Mouse (Mus musculus): ENCODE results near the gene Hoxa4. TPM values are rescaled to one million over a fixed set of nuclear protein-coding genes. Genes with fewer than 3 reads are reported as not detected.
A peak's percentile ranks its signal among the peaks of the same experiment; 100 is the strongest.

Hoxa4 gene
- total RNA-seq (2017), result 0.81 and 1.6 TPM in 2 replicates

GRCm38 (mm10) chr6:52190906-52191810 lies at the start of gene Hoxa4:
Hoxa4 (minus strand) TSS chr6:52191753.
- no peak for ATAC-seq (replicated peaks in 1 of 2; ENCODE audit: insufficient read depth in 1 of 2, low FRiP score in 2 of 2, low TSS enrichment in 1 of 2, low read depth in 1 of 2, poor library complexity in 2 of 2, severe bottlenecking in 2 of 2)

DNA sequence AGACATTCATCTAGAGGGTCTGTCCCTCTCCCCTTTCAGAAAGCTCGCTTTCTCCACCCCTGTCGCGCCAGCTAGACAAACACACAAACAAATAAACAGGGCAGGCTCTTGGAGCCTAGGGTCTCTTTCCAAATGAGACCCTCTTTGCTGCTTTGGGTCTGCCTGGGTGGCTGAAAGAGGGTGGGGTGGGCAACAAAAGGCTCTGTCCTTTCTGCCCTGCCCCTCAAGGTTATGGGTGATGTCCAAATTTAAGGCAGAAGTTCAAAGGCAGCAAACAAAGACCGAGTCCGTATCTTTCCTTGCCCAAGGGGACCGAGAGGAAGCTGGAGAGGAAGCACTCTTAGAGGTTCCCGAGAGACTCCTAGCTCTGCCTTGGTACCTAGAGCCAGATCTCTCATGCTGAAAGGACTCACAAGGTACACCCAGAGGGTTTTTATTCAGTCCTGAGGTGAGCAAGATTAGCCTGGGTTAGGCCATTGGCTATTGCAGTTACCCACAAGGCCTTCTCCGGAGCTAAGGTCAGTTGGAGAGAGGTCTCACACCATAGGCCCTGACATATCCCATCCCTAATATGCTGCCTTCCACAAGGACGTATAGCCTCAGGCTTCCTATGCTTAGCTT lies 49.6 kb upstream of the Hoxa4 start:
- no peak for ATAC-seq (replicated peaks in 1 of 2; ENCODE audit: insufficient read depth in 1 of 2, low FRiP score in 2 of 2, low TSS enrichment in 1 of 2, low read depth in 1 of 2, poor library complexity in 2 of 2, severe bottlenecking in 2 of 2)

DNA sequence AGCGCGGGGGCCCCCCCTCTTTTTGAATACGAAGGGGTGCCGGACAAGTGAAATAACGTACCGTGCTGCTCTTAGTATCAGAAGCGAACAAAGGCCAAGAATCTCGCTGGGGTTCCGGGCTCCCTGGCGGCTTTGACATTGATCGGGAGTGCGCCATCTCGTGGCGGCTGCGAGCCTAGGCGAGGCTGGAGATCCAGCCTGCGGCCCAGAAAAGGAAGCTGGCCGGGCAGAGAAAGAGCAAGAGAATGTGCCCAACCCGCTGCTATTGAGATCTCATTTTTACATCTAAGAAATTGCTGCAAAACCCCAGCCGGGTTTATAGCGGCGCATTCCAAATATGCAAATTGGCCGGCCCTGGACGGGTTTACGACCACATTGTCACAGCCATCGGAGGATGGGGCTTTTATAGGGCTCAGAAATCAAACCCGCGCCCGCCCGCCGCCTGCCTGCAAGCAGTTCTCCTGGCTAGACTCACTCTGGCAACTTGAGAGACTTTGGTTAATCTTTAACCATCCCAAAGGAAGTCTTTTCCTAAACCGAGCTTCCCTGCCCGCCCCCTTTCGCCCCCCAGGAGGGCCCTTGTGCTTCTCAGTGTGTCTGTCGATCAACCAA lies 48.9 kb upstream of the Hoxa4 start, which contains the start of gene Hoxa10:
TSS of gene Hoxa10 (minus strand) at position 466 of the 612 bp plus-strand sequence.
- peak; percentile 84 to 93 for ATAC-seq (replicated peaks in 1 of 2; ENCODE audit: insufficient read depth in 1 of 2, low FRiP score in 2 of 2, low TSS enrichment in 1 of 2, low read depth in 1 of 2, poor library complexity in 2 of 2, severe bottlenecking in 2 of 2)

- no peak for ATAC-seq (replicated peaks in 1 of 2; ENCODE audit: insufficient read depth in 1 of 2, low FRiP score in 2 of 2, low TSS enrichment in 1 of 2, low read depth in 1 of 2, poor library complexity in 2 of 2, severe bottlenecking in 2 of 2)
Measured at GRCm38 (mm10) chr6:52239625-52240388, 48.3 kb upstream of the Hoxa4 start.

DNA sequence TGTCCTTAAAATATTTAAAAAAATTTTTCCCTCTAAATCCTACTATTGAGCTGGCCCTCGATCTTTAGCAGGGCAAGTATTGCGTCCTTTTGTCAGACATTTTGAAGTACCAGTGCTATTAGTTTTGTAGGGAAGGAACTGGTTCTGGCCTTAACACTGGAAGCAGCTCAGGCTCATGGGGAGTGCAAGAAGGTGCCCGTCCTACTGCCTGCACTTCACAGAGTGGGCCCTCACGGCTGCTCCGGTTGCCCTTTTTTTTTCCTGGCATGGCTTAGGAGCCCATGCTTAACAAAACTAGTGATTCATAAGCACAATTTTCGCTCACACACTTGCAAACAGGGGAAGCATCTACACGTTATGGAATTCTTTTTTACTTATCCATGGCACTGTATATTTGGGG lies 47.4 kb upstream of the Hoxa4 start:
- no peak for ATAC-seq (replicated peaks in 1 of 2; ENCODE audit: insufficient read depth in 1 of 2, low FRiP score in 2 of 2, low TSS enrichment in 1 of 2, low read depth in 1 of 2, poor library complexity in 2 of 2, severe bottlenecking in 2 of 2)

- ATAC-seq (replicated peaks in 1 of 2; ENCODE audit: insufficient read depth in 1 of 2, low FRiP score in 2 of 2, low TSS enrichment in 1 of 2, low read depth in 1 of 2, poor library complexity in 2 of 2, severe bottlenecking in 2 of 2), result no peak
Measured at GRCm38 (mm10) chr6:52238155-52238545, 46.6 kb upstream of the Hoxa4 start.

- ATAC-seq (replicated peaks in 1 of 2; ENCODE audit: insufficient read depth in 1 of 2, low FRiP score in 2 of 2, low TSS enrichment in 1 of 2, low read depth in 1 of 2, poor library complexity in 2 of 2, severe bottlenecking in 2 of 2), result no peak
Measured at GRCm38 (mm10) chr6:52237346-52238154, 46.0 kb upstream of the Hoxa4 start.

DNA sequence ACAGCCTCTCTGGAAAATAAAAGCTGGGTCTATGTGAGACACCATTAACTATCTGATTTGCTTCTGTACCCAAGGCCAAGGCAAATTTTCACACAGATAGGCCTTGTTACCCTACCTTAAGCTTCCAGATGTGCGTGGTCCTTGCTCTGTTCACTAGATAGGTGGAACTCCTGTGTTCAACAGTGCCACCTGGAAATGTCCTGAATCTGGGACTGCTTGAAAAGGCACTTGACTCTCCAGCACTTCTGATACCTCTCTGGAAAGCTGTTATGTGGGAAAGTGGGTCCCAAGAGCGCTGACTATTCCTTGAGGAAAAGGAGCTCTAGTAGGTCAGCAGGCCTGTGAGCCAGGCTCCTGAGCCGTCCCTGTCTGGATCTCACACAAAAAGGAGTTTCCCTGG lies 45.3 kb upstream of the Hoxa4 start:
- no peak for ATAC-seq (replicated peaks in 1 of 2; ENCODE audit: insufficient read depth in 1 of 2, low FRiP score in 2 of 2, low TSS enrichment in 1 of 2, low read depth in 1 of 2, poor library complexity in 2 of 2, severe bottlenecking in 2 of 2)

DNA sequence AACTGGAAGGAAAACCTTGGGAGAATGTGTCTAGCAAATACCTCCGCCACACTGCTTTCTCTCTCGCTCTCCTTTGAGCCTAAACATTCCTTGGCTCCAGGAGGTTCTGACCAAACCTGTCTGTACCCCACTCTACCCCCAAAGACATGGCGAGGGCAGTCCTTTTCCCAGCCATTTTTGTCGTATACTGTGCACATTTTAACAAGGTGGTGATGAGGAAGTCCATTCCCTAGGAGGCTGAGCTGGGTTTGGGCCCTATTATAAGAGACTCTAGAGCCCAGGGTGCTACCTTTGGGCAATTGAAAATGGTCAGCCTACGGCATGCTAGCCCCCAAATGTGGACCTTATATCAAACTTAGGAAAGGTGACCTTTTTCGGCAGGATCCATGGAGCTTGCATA lies 44.3 kb upstream of the Hoxa4 start:
- no peak for ATAC-seq (replicated peaks in 1 of 2; ENCODE audit: insufficient read depth in 1 of 2, low FRiP score in 2 of 2, low TSS enrichment in 1 of 2, low read depth in 1 of 2, poor library complexity in 2 of 2, severe bottlenecking in 2 of 2)

- no peak for ATAC-seq (replicated peaks in 1 of 2; ENCODE audit: insufficient read depth in 1 of 2, low FRiP score in 2 of 2, low TSS enrichment in 1 of 2, low read depth in 1 of 2, poor library complexity in 2 of 2, severe bottlenecking in 2 of 2)
Measured at GRCm38 (mm10) chr6:52235267-52235666, 43.7 kb upstream of the Hoxa4 start.

DNA sequence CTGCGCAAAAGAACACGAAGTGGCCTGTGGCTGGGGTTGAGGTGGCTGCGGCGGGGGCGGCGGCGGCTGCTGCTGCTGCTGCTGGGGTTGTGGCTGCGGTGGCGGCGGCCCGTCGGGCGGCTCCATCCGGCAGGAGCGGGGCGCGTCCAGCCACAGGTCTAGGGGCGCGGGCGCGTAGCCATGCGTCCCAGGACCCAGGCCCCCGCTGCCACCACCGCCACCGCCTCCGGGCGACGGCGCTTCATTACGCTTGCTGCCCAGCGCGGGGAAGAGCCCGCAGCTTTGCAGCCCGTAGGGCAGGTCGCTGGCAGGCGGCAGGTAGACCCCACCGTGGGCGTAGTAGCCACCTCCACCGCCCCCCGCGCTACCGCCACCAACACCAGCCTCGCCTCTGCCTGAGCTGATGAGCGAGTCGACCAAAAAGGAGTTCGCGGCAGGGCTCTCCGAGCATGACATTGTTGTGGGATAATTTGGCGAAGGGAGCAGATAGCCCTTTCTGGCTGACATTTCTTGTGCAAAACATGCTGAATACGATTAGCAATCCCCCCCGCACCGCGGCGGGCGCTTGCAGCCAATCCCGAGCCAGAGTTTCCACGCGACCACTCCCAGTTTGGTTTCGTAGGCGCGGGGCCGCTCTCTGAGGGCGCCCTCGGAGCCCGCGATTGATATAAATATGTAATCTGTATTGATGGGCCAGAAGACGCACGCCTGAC lies 43.0 kb upstream of the Hoxa4 start:
- ATAC-seq (replicated peaks in 1 of 2; ENCODE audit: insufficient read depth in 1 of 2, low FRiP score in 2 of 2, low TSS enrichment in 1 of 2, low read depth in 1 of 2, poor library complexity in 2 of 2, severe bottlenecking in 2 of 2), result no peak

- ATAC-seq (replicated peaks in 1 of 2; ENCODE audit: insufficient read depth in 1 of 2, low FRiP score in 2 of 2, low TSS enrichment in 1 of 2, low read depth in 1 of 2, poor library complexity in 2 of 2, severe bottlenecking in 2 of 2), result peak in 1 of 2 experiments; percentile 27; a peak in 1 of 4 replicates
Measured at GRCm38 (mm10) chr6:52233546-52234427, 42.2 kb upstream of the Hoxa4 start.

GRCm38 (mm10) chr6:52232984-52233545 lies 41.5 kb upstream of the Hoxa4 start:
- ATAC-seq (replicated peaks in 1 of 2; ENCODE audit: insufficient read depth in 1 of 2, low FRiP score in 2 of 2, low TSS enrichment in 1 of 2, low read depth in 1 of 2, poor library complexity in 2 of 2, severe bottlenecking in 2 of 2), result no peak

DNA sequence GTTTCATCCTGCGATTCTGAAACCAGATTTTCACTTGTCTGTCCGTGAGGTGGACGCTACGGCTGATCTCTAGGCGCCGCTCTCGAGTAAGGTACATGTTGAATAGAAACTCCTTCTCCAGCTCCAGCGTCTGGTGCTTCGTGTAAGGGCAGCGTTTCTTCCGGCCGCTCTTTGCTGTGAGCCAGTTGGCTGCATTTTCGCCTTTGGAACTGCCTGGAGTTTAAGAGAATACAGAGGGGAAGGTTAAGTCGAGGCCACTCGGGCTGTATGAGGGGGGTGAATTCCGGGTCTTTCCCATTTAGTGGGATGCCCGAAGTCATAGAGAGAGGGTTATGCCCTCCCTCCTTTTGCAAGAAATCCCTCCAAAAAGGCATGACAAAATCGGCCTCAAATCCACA lies 41.0 kb upstream of the Hoxa4 start:
- no peak for ATAC-seq (replicated peaks in 1 of 2; ENCODE audit: insufficient read depth in 1 of 2, low FRiP score in 2 of 2, low TSS enrichment in 1 of 2, low read depth in 1 of 2, poor library complexity in 2 of 2, severe bottlenecking in 2 of 2)

GRCm38 (mm10) chr6:52231885-52232567 lies 40.5 kb upstream of the Hoxa4 start:
- ATAC-seq (replicated peaks in 1 of 2; ENCODE audit: insufficient read depth in 1 of 2, low FRiP score in 2 of 2, low TSS enrichment in 1 of 2, low read depth in 1 of 2, poor library complexity in 2 of 2, severe bottlenecking in 2 of 2), result no peak
